Mouse (Mus musculus) cortical plate, adult 2 months (tissue): ENCODE results near the gene 4931417E11Rik. TPM values are rescaled to one million over a fixed set of nuclear protein-coding genes. Genes with fewer than 3 reads are reported as not detected.

Experiments
- H3K27ac ChIP-seq: fragments of 200-500 bp; 2 replicates; pipeline ENCODE4 v1.5.1; 2012; ENCODE audit warnings: low read length, control low read depth, inconsistent platforms; ENCODE audit not compliant: insufficient read depth
- H3K4me1 ChIP-seq: fragments of 200-500 bp; 2 replicates; pipeline ENCODE4 v1.6.1; 2011; ENCODE audit warnings: low read length; ENCODE audit not compliant: control insufficient read depth, insufficient read depth
- H3K4me3 ChIP-seq: fragments of 200-500 bp; 2 replicates; pipeline ENCODE4 v1.5.1; 2011; ENCODE audit warnings: mild to moderate bottlenecking, low read length, control low read depth; ENCODE audit not compliant: insufficient read depth
- CTCF ChIP-seq: fragments of 200-500 bp; IDR thresholded peaks from 2 replicates; pipeline ENCODE4 v1.5.1; 2011; ENCODE audit warnings: mild to moderate bottlenecking, control low read depth, low read length; ENCODE audit not compliant: insufficient read depth; ENCODE audit errors: extremely low read depth
- POLR2A ChIP-seq: fragments of 200-500 bp; IDR thresholded peaks from 2 replicates; pipeline ENCODE4 v1.6.1; 2011; ENCODE audit warnings: mild to moderate bottlenecking, low read length, control low read depth; ENCODE audit not compliant: insufficient read depth; ENCODE audit errors: extremely low read depth
- polyA plus RNA-seq: library from polyadenylated mRNA; depleted of rRNA; stranded (reverse); fragments of >200 nt; gene quantifications from 2 replicates; pipeline ENCODE4 v1.2.3, GENCODE M21; 2012; rRNA removed

4931417E11Rik gene
- polyA plus RNA-seq, 1 experiment, result not detected

GRCm38 (mm10) chr6:73428618-73429336 lies 40.7 kb downstream of the 4931417E11Rik start:
- H3K4me1 ChIP-seq, result no peaks in the 10 kb centered on the region
- TF ChIP-seq CTCF (no peak), POLR2A (no peak)
- H3K27ac ChIP-seq, result no peak overlapping the region
- H3K4me3 ChIP-seq, result no peak overlapping the region

- TF ChIP-seq CTCF (no peak), POLR2A (no peak)
Measured at GRCm38 (mm10) chr6:73427273-73427812, 42.1 kb downstream of the 4931417E11Rik start.

More at GRCm38 (mm10) chr6:73427273-73427812, 42.1 kb downstream of the 4931417E11Rik start:
- no peaks in the 10 kb centered on the region for H3K4me1 ChIP-seq
- H3K4me3 ChIP-seq, result no peak overlapping the region
- no peak overlapping the region for H3K27ac ChIP-seq

Other genes with a start within 250 kb of the 4931417E11Rik start
- gene Dnah6, start 248.0 kb downstream of the 4931417E11Rik start, polyA plus RNA-seq, result 0.21 and 0.35 TPM in 2 replicates
- 130 and 133 TPM in 2 replicates for gene Suclg1, start 221.3 kb downstream of the 4931417E11Rik start, polyA plus RNA-seq